Comparison of ENCODE assay signal across 1 mouse cellular context in genomic region chr5:146307744-146308096, GRCm38 (mm10).
TF ChIP-seq lines count a peak whose summit lies in the region.

No protein-coding gene starts in this region.

TF ChIP-seq in MEL, 35 proteins besides CTCF, POLR2A, EP300 and RAD21 (continued from another document):
- TF ChIP-seq USF2 (IDR thresholded peaks at IDR 0.05; ENCODE audit: borderline replicate concordance in 1 of 2, insufficient read depth in 1 of 2, low read depth in 1 of 2, low read length in 2 of 2) (no peak), TCF12 (IDR thresholded peaks at IDR 0.05; ENCODE audit: low read depth, low read length) (peak; percentile 97), TAL1 (IDR thresholded peaks at IDR 0.05; ENCODE audit: low read length) (peak; percentile 98), MEF2A (IDR thresholded peaks at IDR 0.05; ENCODE audit: extremely low read depth, insufficient replicate concordance, low read depth, low read length, poor library complexity, severe bottlenecking) (peak; percentile 78; the same call in 1 of the 2 replicates)
TF ChIP-seq in MEL: peak in this region for 19.
